Mouse (Mus musculus) C2C12 (cell line): ENCODE data around the gene Cdk14. TPM values are rescaled to one million over a fixed set of nuclear protein-coding genes. Genes with fewer than 3 reads are reported as not detected.

Experiments
- H3K27me3 ChIP-seq: one replicate; pipeline ENCODE4 v1.6.1; 2011; ENCODE audit not compliant: control insufficient read depth, insufficient read depth, insufficient read length
- H3K36me3 ChIP-seq: one replicate; pipeline ENCODE4 v1.6.1; 2011; ENCODE audit not compliant: control insufficient read depth, insufficient read depth
- H3K4me3 ChIP-seq: one replicate; pipeline ENCODE4 v1.5.1; 2011; ENCODE audit warnings: mild to moderate bottlenecking, control low read depth; ENCODE audit not compliant: poor library complexity, insufficient read depth, severe bottlenecking
- H3K79me2 ChIP-seq: one replicate; pipeline ENCODE4 v1.6.1; 2011; ENCODE audit not compliant: control insufficient read depth, insufficient read depth
- H3K79me3 ChIP-seq: one replicate; pipeline ENCODE4 v1.6.1; 2011; ENCODE audit warnings: low read depth, control low read depth
- H3ac ChIP-seq: one replicate; pipeline ENCODE3; 2011; ENCODE audit warnings: low read depth; ENCODE audit not compliant: control insufficient read depth, insufficient read length
- CEBPB ChIP-seq: IDR thresholded peaks from one replicate; pipeline ENCODE4 v1.6.1; 2011; ENCODE audit warnings: low read depth, mild to moderate bottlenecking, control low read depth, moderate library complexity
- CTCF ChIP-seq: IDR thresholded peaks from one replicate; pipeline ENCODE4 v1.5.1; 2011; ENCODE audit not compliant: control insufficient read depth, insufficient read depth, insufficient read length
- FOSL1 ChIP-seq: IDR thresholded peaks from one replicate; pipeline ENCODE4 v1.8.0; 2011; ENCODE audit warnings: mild to moderate bottlenecking, low read length; ENCODE audit not compliant: poor library complexity, insufficient read depth, severe bottlenecking
- MAX ChIP-seq: IDR thresholded peaks from one replicate; pipeline ENCODE4 v1.6.1; 2011; ENCODE audit warnings: mild to moderate bottlenecking, control low read depth
- MYOD1 ChIP-seq: IDR thresholded peaks from one replicate; pipeline ENCODE4 v1.6.1; 2011; ENCODE audit warnings: low read depth; ENCODE audit not compliant: control insufficient read depth, insufficient read length
- MYOG ChIP-seq: IDR thresholded peaks from one replicate; pipeline ENCODE4 v1.6.1; 2011; ENCODE audit not compliant: control insufficient read depth, insufficient read length; ENCODE audit errors: extremely low read depth
- USF1 ChIP-seq: IDR thresholded peaks from one replicate; pipeline ENCODE4 v1.6.1; 2011; ENCODE audit warnings: low read depth, mild to moderate bottlenecking, control low read depth, moderate library complexity
- polyA plus RNA-seq: library from polyadenylated mRNA; unstranded; fragments of >200 nt; fragmentation: generic; extraction: Trizol; gene quantifications from one replicate; pipeline ENCODE4 v1.2.1, GENCODE M21; 2012; ENCODE audit warnings: missing spikeins

The Cdk14 gene
- polyA plus RNA-seq, 1 experiment = 15.9 TPM

GRCm38 (mm10) chr5:5206012-5206411 is 214.1 kb downstream of the Cdk14 start:
- no peaks in the 10 kb centered on the region for H3K36me3 ChIP-seq
- peaks cover 17% of the 10 kb centered on the region for H3K79me2 ChIP-seq
- H3ac ChIP-seq = no peak overlapping the region
- no peak overlapping the region for H3K4me3 ChIP-seq
- TF ChIP-seq CEBPB (no peak), MAX (no peak), FOSL1 (no peak), MYOD1 (no peak), MYOG (no peak), USF1 (no peak), CTCF (no peak)
- H3K27me3 ChIP-seq = no peaks in the 10 kb centered on the region
- peaks cover 1% of the 10 kb centered on the region for H3K79me3 ChIP-seq

GRCm38 (mm10) chr5:5194562-5195221 is 225.4 kb downstream of the Cdk14 start:
- Histone ChIP-seq H3K79me3 (no peaks in the 10 kb centered on the region), H3K79me2 (no peaks in the 10 kb centered on the region), H3ac (no peak overlapping the region), H3K27me3 (no peaks in the 10 kb centered on the region), H3K4me3 (no peak overlapping the region), H3K36me3 (peaks cover 7% of the 10 kb centered on the region)
- no peak for TF ChIP-seq CTCF
- TF ChIP-seq FOSL1 = no peak

GRCm38 (mm10) chr5:5189590-5189989 is 230.5 kb downstream of the Cdk14 start:
- Histone ChIP-seq H3K79me3 (peaks cover 3% of the 10 kb centered on the region), H3K79me2 (peaks cover 8% of the 10 kb centered on the region), H3K27me3 (no peaks in the 10 kb centered on the region), H3ac (no peak overlapping the region), H3K36me3 (peaks cover under 1% of the 10 kb centered on the region), H3K4me3 (no peak overlapping the region)
- no peak for TF ChIP-seq MYOG
- TF ChIP-seq CTCF = no peak
- no peak for TF ChIP-seq USF1
- TF ChIP-seq CEBPB = no peak
- no peak for TF ChIP-seq MAX
- no peak for TF ChIP-seq FOSL1
- no peak for TF ChIP-seq MYOD1

GRCm38 (mm10) chr5:5185987-5186742 is 233.9 kb downstream of the Cdk14 start:
- TF ChIP-seq MAX (no peak), CEBPB (no peak), MYOG (no peak), CTCF (no peak), MYOD1 (no peak), FOSL1 (no peak)
- no peak overlapping the region for H3ac ChIP-seq

GRCm38 (mm10) chr5:5185521-5185920 is 234.6 kb downstream of the Cdk14 start:
- H3K27me3 ChIP-seq = no peaks in the 10 kb centered on the region
- H3K79me2 ChIP-seq = peaks cover 8% of the 10 kb centered on the region
- H3K36me3 ChIP-seq = no peaks in the 10 kb centered on the region
- no peak overlapping the region for H3K4me3 ChIP-seq
- TF ChIP-seq CTCF = no peak
- no peak for TF ChIP-seq CEBPB
- no peak for TF ChIP-seq FOSL1
- TF ChIP-seq MAX = no peak
- no peak overlapping the region for H3ac ChIP-seq
- H3K79me3 ChIP-seq = peaks cover 3% of the 10 kb centered on the region

More at GRCm38 (mm10) chr5:5185987-5186742, 233.9 kb downstream of the Cdk14 start:
- Histone ChIP-seq H3K79me2 (peaks cover 8% of the 10 kb centered on the region), H3K27me3 (no peaks in the 10 kb centered on the region), H3K79me3 (peaks cover 3% of the 10 kb centered on the region), H3K4me3 (no peak overlapping the region), H3K36me3 (no peaks in the 10 kb centered on the region)

GRCm38 (mm10) chr5:5180711-5181110 is 239.4 kb downstream of the Cdk14 start:
- peaks cover 28% of the 10 kb centered on the region for H3K79me2 ChIP-seq
- H3K27me3 ChIP-seq = no peaks in the 10 kb centered on the region
- TF ChIP-seq MYOG = no peak
- TF ChIP-seq CEBPB = peak; percentile 51
- TF ChIP-seq FOSL1 = peak; percentile 85
- H3K36me3 ChIP-seq = no peaks in the 10 kb centered on the region
- H3ac ChIP-seq = no peak overlapping the region
- H3K4me3 ChIP-seq = no peak overlapping the region
- peaks cover 5% of the 10 kb centered on the region for H3K79me3 ChIP-seq
